Mouse (Mus musculus): Measurements from ENCODE around the gene Tomm40.

DNA sequence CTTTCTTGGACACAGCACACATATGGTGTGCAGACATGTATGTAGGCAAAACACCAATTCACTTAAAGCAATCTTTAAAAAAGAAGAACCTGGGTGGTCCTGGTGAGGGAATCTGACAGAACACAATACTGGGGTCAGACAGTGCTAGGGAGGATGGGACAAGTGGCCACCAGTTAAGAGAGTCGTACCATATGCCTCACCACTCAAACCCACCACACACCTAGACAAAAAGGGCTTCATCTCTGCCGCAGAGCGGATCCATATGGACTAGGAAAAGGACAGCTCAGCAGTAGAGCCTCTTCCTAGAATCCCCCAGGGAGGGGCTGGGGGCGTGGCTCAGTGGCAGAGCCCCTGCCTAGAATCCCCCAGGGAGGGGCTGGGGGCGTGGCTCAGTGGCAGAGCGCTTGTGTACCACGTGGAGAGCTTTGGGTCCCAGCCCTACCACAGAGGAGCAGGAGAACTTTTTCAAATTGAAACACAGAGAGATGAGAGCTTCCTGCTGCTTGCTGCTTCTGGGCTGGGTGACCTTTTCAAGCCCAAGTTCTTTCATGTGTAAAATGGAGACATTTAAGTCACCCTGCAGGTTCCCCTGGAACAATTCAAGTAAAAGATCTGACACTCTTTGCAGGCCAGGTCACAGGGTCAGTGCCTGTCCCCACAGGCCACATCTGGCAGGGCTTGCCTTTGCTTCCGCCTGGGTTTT lies 26.2 kb upstream of the Tomm40 start:
- TF ChIP-seq CTCF (IDR thresholded peaks at IDR 0.05; ENCODE audit: borderline replicate concordance, insufficient read depth, low read depth, low read length) (no peak), POLR2A (IDR thresholded peaks at IDR 0.05; ENCODE audit: borderline replicate concordance, insufficient read depth, low read length) (no peak)

Data from cerebellum, adult 2 months (tissue).